Mouse (Mus musculus): ENCODE results near the gene Gm49416. TPM values are rescaled to one million over a fixed set of nuclear protein-coding genes. Genes with fewer than 3 reads are reported as not detected.

Gene Gm49416
- not detected for polyA plus RNA-seq (2017; shearing (Covaris generic))

GRCm38 (mm10) chr19:8888511-8889385 is at the start of gene Gm49416, which contains the start of gene 1810009A15Rik:
Gene Gm49416, plus strand, starts transcription at chr19:8888926.
Gene 1810009A15Rik, plus strand, starts transcription at chr19:8888853.

GRCm38 (mm10) chr19:8839103-8839907 is 49.4 kb upstream of the Gm49416 start, which contains the start of gene Gng3:
Gene Gng3, minus strand, starts transcription at chr19:8839194.

GRCm38 (mm10) chr19:8850402-8850901 is 38.3 kb upstream of the Gm49416 start, which contains the start of gene Lrrn4cl:
Gene Lrrn4cl, plus strand, starts transcription at chr19:8850768.

GRCm38 (mm10) chr19:8871267-8872186 is 17.2 kb upstream of the Gm49416 start, which contains the start of gene Ubxn1:
Gene Ubxn1, plus strand, starts transcription at chr19:8871496.

GRCm38 (mm10) chr19:8880311-8881033 is 8.3 kb upstream of the Gm49416 start, which contains the start of gene Uqcc3:
Gene Uqcc3, minus strand, starts transcription at chr19:8880923.

GRCm38 (mm10) chr19:8883616-8884015 is 5.1 kb upstream of the Gm49416 start, which contains the start of the genes Lbhd1 and Gm49403:
Gene Lbhd1, plus strand, starts transcription at chr19:8883732.
Gene Gm49403, plus strand, starts transcription at chr19:8883930.

GRCm38 (mm10) chr19:8892829-8893766 is 4.4 kb downstream of the Gm49416 start, which contains the start of gene Ints5:
Gene Ints5, plus strand, starts transcription at chr19:8893005.

GRCm38 (mm10) chr19:8897865-8898495 is 9.3 kb downstream of the Gm49416 start, which contains the start of gene Ganab:
Gene Ganab, plus strand, starts transcription at chr19:8898071.

GRCm38 (mm10) chr19:8920073-8920736 is 31.5 kb downstream of the Gm49416 start, which contains the start of gene B3gat3:
Gene B3gat3, plus strand, starts transcription at chr19:8920374.

GRCm38 (mm10) chr19:8929224-8930088 is 40.7 kb downstream of the Gm49416 start, which contains the start of the genes Rom1 and Eml3:
Gene Rom1, minus strand, starts transcription at chr19:8929356.
Gene Eml3, plus strand, starts transcription at chr19:8929552.

GRCm38 (mm10) chr19:8941515-8942217 is 52.9 kb downstream of the Gm49416 start, which contains the start of gene Mta2:
Gene Mta2, plus strand, starts transcription at chr19:8941875.

Other genes starting within 250 kb of the Gm49416 start
- gene Chrm1, start 225.1 kb upstream of the Gm49416 start, polyA plus RNA-seq (2017; shearing (Covaris generic)), result not detected
- 136 TPM for gene Slc3a2, start 165.6 kb upstream of the Gm49416 start, polyA plus RNA-seq (2017; shearing (Covaris generic))
- 83.3 TPM for gene Wdr74, start 153.1 kb upstream of the Gm49416 start, polyA plus RNA-seq (2017; shearing (Covaris generic))
- gene 1700092M07Rik, start 148.2 kb upstream of the Gm49416 start, polyA plus RNA-seq (2017; shearing (Covaris generic)), result 1.5 TPM
- gene Stx5a, start 147.5 kb upstream of the Gm49416 start, polyA plus RNA-seq (2017; shearing (Covaris generic)), result 164 TPM
- gene Nxf1, start 131.9 kb upstream of the Gm49416 start, polyA plus RNA-seq (2017; shearing (Covaris generic)), result 263 TPM
- gene Tmem223, start 117.9 kb upstream of the Gm49416 start, polyA plus RNA-seq (2017; shearing (Covaris generic)), result 104 TPM
- gene Tmem179b, start 114.5 kb upstream of the Gm49416 start, polyA plus RNA-seq (2017; shearing (Covaris generic)), result 161 TPM
- 18.0 TPM for gene Taf6l, start 102.5 kb upstream of the Gm49416 start, polyA plus RNA-seq (2017; shearing (Covaris generic))
- gene Polr2g, start 90.3 kb upstream of the Gm49416 start, polyA plus RNA-seq (2017; shearing (Covaris generic)), result 150 TPM
- 1.6 TPM for gene Zbtb3, start 86.4 kb upstream of the Gm49416 start, polyA plus RNA-seq (2017; shearing (Covaris generic))
- 39.7 TPM for gene Ttc9c, start 69.6 kb upstream of the Gm49416 start, polyA plus RNA-seq (2017; shearing (Covaris generic))
- 13.3 TPM for gene Hnrnpul2, start 68.9 kb upstream of the Gm49416 start, polyA plus RNA-seq (2017; shearing (Covaris generic))
- 1.7 TPM for gene AC129217.1, start 59.2 kb upstream of the Gm49416 start, polyA plus RNA-seq (2017; shearing (Covaris generic))
- 86.8 TPM for gene Bscl2, start 51.5 kb upstream of the Gm49416 start, polyA plus RNA-seq (2017; shearing (Covaris generic))
- gene Gng3, start 49.7 kb upstream of the Gm49416 start, polyA plus RNA-seq (2017; shearing (Covaris generic)), result 0.13 TPM
- gene Lrrn4cl, start 38.2 kb upstream of the Gm49416 start, polyA plus RNA-seq (2017; shearing (Covaris generic)), result 0.12 TPM
- gene Ubxn1, start 17.4 kb upstream of the Gm49416 start, polyA plus RNA-seq (2017; shearing (Covaris generic)), result 169 TPM
- gene Uqcc3, start 8.0 kb upstream of the Gm49416 start, polyA plus RNA-seq (2017; shearing (Covaris generic)), result 77.7 TPM
- 85.0 TPM for gene Lbhd1, start 5.2 kb upstream of the Gm49416 start, polyA plus RNA-seq (2017; shearing (Covaris generic))
- not detected for gene Gm49403, start 5.0 kb upstream of the Gm49416 start, polyA plus RNA-seq (2017; shearing (Covaris generic))
- gene 1810009A15Rik, start 73 bp upstream of the Gm49416 start, polyA plus RNA-seq (2017; shearing (Covaris generic)), result 54.2 TPM
- 36.7 TPM for gene Ints5, start 4.1 kb downstream of the Gm49416 start, polyA plus RNA-seq (2017; shearing (Covaris generic))
- gene Ganab, start 9.1 kb downstream of the Gm49416 start, polyA plus RNA-seq (2017; shearing (Covaris generic)), result 119 TPM
- 57.2 TPM for gene B3gat3, start 31.4 kb downstream of the Gm49416 start, polyA plus RNA-seq (2017; shearing (Covaris generic))
- 7.8 TPM for gene Rom1, start 40.4 kb downstream of the Gm49416 start, polyA plus RNA-seq (2017; shearing (Covaris generic))
- 86.7 TPM for gene Eml3, start 40.6 kb downstream of the Gm49416 start, polyA plus RNA-seq (2017; shearing (Covaris generic))
- gene Mta2, start 52.9 kb downstream of the Gm49416 start, polyA plus RNA-seq (2017; shearing (Covaris generic)), result 250 TPM
- gene Tut1, start 64.9 kb downstream of the Gm49416 start, polyA plus RNA-seq (2017; shearing (Covaris generic)), result 38.1 TPM
- gene Eef1g, start 78.1 kb downstream of the Gm49416 start, polyA plus RNA-seq (2017; shearing (Covaris generic)), result 294 TPM
- 46.1 TPM for gene Ahnak, start 100.4 kb downstream of the Gm49416 start, polyA plus RNA-seq (2017; shearing (Covaris generic))
- gene Scgb1a1, start 199.0 kb downstream of the Gm49416 start, polyA plus RNA-seq (2017; shearing (Covaris generic)), result not detected
- gene Asrgl1, start 246.7 kb downstream of the Gm49416 start, polyA plus RNA-seq (2017; shearing (Covaris generic)), result 17.8 TPM